Mouse (Mus musculus) liver, embryonic 13.5 days (tissue): ENCODE data around the gene Arl5c. TPM values are rescaled to one million over a fixed set of nuclear protein-coding genes. Genes with fewer than 3 reads are reported as not detected.

Experiments
- ATAC-seq: fragments of 200-750 bp; cut with Nextera tagmentation; 2 replicates; pipeline ENCODE4 v1.8.0; 2017; ENCODE audit warnings: low read depth, mild to moderate bottlenecking, moderate number of reproducible peaks, moderate library complexity
- DNase-seq: peaks from one replicate; pipeline ENCODE4 v3.0.0; 2022
- H3K27ac ChIP-seq: fragments of 300-500 bp; sonication (generic); 2 replicates; pipeline ENCODE4 v1.5.1; 2015; ENCODE audit warnings: moderate library complexity, mild to moderate bottlenecking, inconsistent platforms
- H3K27me3 ChIP-seq: fragments of 300-500 bp; sonication (generic); 2 replicates; pipeline ENCODE4 v1.6.1; 2015; ENCODE audit warnings: mild to moderate bottlenecking, inconsistent platforms
- H3K36me3 ChIP-seq: fragments of 300-500 bp; sonication (generic); 2 replicates; pipeline ENCODE4 v1.6.1; 2015; ENCODE audit warnings: mild to moderate bottlenecking, inconsistent platforms
- H3K4me1 ChIP-seq: fragments of 300-500 bp; sonication (generic); replicated peaks from 2 replicates; pipeline ENCODE4 v1.6.1; 2015; ENCODE audit warnings: inconsistent platforms
- H3K4me2 ChIP-seq: fragments of 300-500 bp; sonication (generic); 2 replicates; pipeline ENCODE4 v1.6.1; 2015; ENCODE audit warnings: inconsistent platforms, mild to moderate bottlenecking, moderate library complexity
- H3K4me3 ChIP-seq: fragments of 300-500 bp; sonication (generic); replicated peaks from 2 replicates; pipeline ENCODE4 v1.5.1; 2015; ENCODE audit warnings: mild to moderate bottlenecking, inconsistent platforms
- H3K9ac ChIP-seq: fragments of 300-500 bp; sonication (generic); 2 replicates; pipeline ENCODE4 v1.6.1; 2015; ENCODE audit warnings: mild to moderate bottlenecking, inconsistent platforms
- H3K9me3 ChIP-seq: fragments of 300-500 bp; sonication (generic); replicated peaks from 2 replicates; pipeline ENCODE4 v1.6.1; 2016; ENCODE audit warnings: inconsistent platforms
- WGBS: fragments of 180-500 bp; shearing (Covaris S2); methylation state at CpG from one replicate; pipeline ENCODE4 v1.1.7; 2015; ENCODE audit not compliant: insufficient replicate concordance; 5-methylcytosine and 5-hydroxymethylcytosine counted together
- microRNA-seq: library from miRNA; unstranded; fragments of <30 nt; microRNA quantifications from one replicate; pipeline ENCODE4, GENCODE M21; 2016
- polyA plus RNA-seq: library from polyadenylated mRNA; unstranded; fragments of >200 nt; fragmentation: Nextera tagmentation; extraction: Ambion mirVana; gene quantifications from 2 replicates; pipeline ENCODE4 v1.2.1, GENCODE M21; 2015

Gene Arl5c
- polyA plus RNA-seq, 1 experiment from 2014 or later: 12.8 TPM

DNA sequence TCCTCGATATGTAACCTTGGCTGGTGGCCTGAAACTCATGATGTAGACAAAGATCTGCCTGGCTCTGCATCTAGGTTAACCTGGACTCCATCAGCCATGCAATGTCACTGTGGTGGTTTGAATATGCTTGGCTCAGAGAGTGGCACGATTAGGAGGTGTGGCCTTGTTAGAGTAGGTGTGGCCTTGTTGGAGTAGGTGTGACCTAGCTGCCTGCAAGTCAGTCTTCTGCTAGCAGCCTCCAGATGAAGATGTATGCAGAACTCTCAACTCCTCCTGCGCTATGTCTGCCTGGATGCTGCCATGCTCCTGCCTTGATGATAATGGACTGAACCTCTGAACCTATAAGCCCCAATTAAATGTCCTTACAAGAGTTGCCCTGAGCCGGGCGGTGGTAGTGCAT is 52.7 kb downstream of the Arl5c start:
- Histone ChIP-seq H3K4me2 (no peak overlapping the region), H3K36me3 (no peaks in the 10 kb centered on the region), H3K9ac (no peak overlapping the region), H3K4me1 (no peaks in the 10 kb centered on the region), H3K27ac (no peak overlapping the region), H3K27me3 (no peaks in the 10 kb centered on the region), H3K9me3 (no peaks in the 10 kb centered on the region), H3K4me3 (no peak overlapping the region)
- WGBS: 71% methylated on average over 5 of the region's 5 CpGs
- DNase-seq (no peak), ATAC-seq (no peak)

DNA sequence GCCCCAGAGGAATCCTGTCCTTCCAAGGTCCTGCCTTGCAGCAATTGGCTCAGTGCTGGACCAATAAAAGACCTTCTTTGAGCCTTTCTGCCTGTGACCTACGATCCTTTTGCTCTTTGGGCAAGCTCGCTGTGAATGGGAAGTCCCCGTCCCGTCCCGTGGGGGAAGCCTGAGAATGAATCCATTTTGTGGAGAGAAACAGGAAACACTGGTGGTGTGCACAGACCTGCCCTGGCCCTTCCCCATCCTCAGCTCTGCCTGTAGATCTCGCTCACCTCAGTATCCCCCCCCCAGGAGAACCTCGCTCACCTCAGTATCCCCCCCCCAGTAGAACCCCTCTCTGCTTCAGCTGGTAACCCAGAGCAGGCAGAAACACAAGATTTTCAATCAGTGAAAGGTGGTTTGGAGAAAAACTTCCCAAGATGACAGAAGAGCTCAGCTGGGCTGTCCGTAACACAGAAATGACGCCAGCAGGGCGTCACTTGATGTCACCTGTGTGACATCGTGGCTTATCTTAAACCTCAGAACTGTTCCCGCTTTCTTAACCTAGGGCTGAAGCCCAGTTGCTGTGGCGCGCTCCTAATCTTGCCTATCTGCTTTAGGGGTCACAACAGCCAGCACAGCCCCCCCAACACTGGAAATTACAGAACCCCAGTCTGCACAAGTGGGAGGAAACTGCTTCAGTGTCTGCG is 53.4 kb downstream of the Arl5c start:
- H3K9ac ChIP-seq: no peak overlapping the region
- H3K27ac ChIP-seq: no peak overlapping the region
- DNase-seq (no peak), ATAC-seq (no peak)
- H3K36me3 ChIP-seq: no peaks in the 10 kb centered on the region
- no peaks in the 10 kb centered on the region for H3K4me1 ChIP-seq
- no peak overlapping the region for H3K4me3 ChIP-seq
- no peaks in the 10 kb centered on the region for H3K9me3 ChIP-seq
- 52% methylated on average over 15 of the region's 15 CpGs for WGBS
- no peak overlapping the region for H3K4me2 ChIP-seq
- no peaks in the 10 kb centered on the region for H3K27me3 ChIP-seq

Small RNA genes within 50 kb of the gene (microRNA-seq; reads per million reads assigned to microRNA genes)
- gene Gm22461 (not detected), gene Gm27597 (not detected)

Other genes with a start within 250 kb of the Arl5c start
- 7.0 and 7.7 TPM in 2 replicates for gene Cwc25, start 229.6 kb downstream of the Arl5c start, polyA plus RNA-seq
- gene 1700001P01Rik, start 220.3 kb downstream of the Arl5c start, polyA plus RNA-seq: 0.19 and 0.22 TPM in 2 replicates
- 436 and 468 TPM in 2 replicates for gene Rpl23, start 213.7 kb downstream of the Arl5c start, polyA plus RNA-seq
- gene Lasp1, start 197.2 kb downstream of the Arl5c start, polyA plus RNA-seq: 27.5 and 31.2 TPM in 2 replicates
- 0.85 and 1.3 TPM in 2 replicates for gene B230217C12Rik, start 155.4 kb downstream of the Arl5c start, polyA plus RNA-seq
- gene Fbxo47, start 112.0 kb downstream of the Arl5c start, polyA plus RNA-seq: 0.33 and 0.46 TPM in 2 replicates
- gene Plxdc1, start 9.7 kb downstream of the Arl5c start, polyA plus RNA-seq: 0.45 and 0.58 TPM in 2 replicates
- 0.73 and 0.88 TPM in 2 replicates for gene Cacnb1, start 26.9 kb upstream of the Arl5c start, polyA plus RNA-seq
- 791 and 820 TPM in 2 replicates for gene Rpl19, start 30.5 kb upstream of the Arl5c start, polyA plus RNA-seq
- gene Stac2, start 57.3 kb upstream of the Arl5c start, polyA plus RNA-seq: 0.05 TPM in 1 of 2 replicates, not detected in the other
- gene Fbxl20, start 154.2 kb upstream of the Arl5c start, polyA plus RNA-seq: 6.7 TPM in 2 replicates
- gene Med1, start 197.1 kb upstream of the Arl5c start, polyA plus RNA-seq: 30.1 and 38.9 TPM in 2 replicates
- gene Cdk12, start 206.9 kb upstream of the Arl5c start, polyA plus RNA-seq: 5.4 and 5.9 TPM in 2 replicates